Mouse (Mus musculus): ENCODE results near the gene Mpp4.

Mpp4 gene

GRCm38 (mm10) chr1:59167654-59168425 lies 4.7 kb upstream of the Mpp4 start:
- no peak for DNase-seq

DNA sequence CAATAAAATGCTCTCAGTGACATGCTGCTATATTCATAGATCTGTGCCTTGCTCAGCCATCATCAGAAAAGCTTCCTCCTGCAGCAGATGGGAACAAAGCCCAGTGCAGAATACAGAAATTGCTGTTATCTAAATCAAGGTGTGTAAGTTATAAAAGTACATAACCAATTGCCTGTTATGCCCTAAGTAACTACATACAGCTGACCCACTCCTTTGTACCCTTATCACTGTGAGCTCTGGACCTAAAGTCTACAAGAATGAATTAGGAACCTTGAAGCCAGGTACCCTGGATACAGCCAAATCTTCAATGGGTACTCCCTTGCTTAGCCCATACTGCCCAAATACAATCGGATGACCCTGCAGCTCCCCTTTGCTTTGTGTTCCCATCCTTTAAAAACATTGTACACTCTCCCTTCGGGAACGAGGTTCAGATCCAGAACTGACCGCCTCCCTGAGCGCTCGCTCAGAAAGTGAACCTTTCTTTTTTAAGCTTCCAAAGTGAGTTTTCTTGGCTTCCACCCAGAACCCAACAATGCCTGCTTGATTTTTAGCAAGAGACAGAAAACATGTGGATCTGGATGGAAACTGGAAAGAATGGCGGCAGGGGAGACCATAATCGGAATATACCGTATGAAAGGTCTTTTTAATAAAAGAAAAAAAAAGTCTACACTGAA lies 3.2 kb upstream of the Mpp4 start:
- DNase-seq = no peak

GRCm38 (mm10) chr1:59163918-59164317 lies 729 bp upstream of the Mpp4 start:
- DNase-seq = no peak

- DNase-seq = no peak
These were observed 722 bp downstream of the Mpp4 start for GRCm38 (mm10) chr1:59162309-59163024.

- DNase-seq = no peak
These were observed 1.8 kb downstream of the Mpp4 start for GRCm38 (mm10) chr1:59161396-59161795.

- DNase-seq = peak; percentile 35
These were observed 2.3 kb downstream of the Mpp4 start for GRCm38 (mm10) chr1:59160871-59161270.

- DNase-seq = no peak
These were observed 4.1 kb downstream of the Mpp4 start for GRCm38 (mm10) chr1:59159136-59159535.

GRCm38 (mm10) chr1:59158498-59158897 lies 4.7 kb downstream of the Mpp4 start:
- DNase-seq = no peak

- DNase-seq = no peak
These were observed 5.3 kb downstream of the Mpp4 start for GRCm38 (mm10) chr1:59157846-59158245.

- DNase-seq = no peak
These were observed 10.8 kb downstream of the Mpp4 start for GRCm38 (mm10) chr1:59152346-59152745.

- DNase-seq = no peak
These were observed 12.6 kb downstream of the Mpp4 start for GRCm38 (mm10) chr1:59150542-59150941.

DNA sequence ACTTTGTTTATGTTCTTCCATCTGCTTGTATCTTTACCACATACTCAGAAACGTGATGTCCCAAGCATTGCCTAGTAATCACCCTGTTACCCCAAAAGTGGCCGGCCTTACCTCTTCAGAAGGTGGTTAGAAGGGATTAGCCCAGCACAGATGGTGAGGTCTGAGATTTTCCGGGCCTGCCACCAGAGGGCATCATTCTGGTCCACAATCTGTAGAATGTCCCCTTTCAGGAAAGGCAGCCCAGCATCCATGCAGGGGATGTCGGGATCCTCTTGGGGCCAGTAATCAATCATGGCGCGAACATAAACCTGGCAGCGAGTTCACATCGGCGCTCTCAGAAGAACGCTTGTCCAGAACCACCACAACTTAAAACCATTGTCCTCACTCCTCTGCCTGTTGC lies 18.6 kb downstream of the Mpp4 start:
- peak; percentile 60 for DNase-seq

DNA sequence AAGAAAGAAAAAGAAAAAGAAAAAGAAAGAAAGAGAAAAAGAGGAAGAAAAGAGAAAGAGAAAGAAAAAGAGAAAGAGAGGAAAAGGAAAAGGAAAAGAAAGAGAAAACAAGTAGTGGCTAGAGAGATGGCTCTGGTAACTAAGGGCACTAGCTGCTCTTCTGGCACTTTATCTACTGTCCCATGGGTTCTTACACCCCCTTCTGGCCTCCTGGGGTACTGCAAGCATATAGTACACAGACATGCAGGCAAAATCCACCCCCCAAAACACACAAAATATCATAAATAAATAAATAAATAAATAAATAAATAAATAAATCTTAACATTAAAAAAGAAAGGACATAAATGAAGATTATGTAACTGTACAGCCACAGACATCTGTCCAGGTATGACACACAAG lies 20.4 kb downstream of the Mpp4 start:
- peak; percentile 82 for DNase-seq

- no peak for DNase-seq
These were observed 28.8 kb downstream of the Mpp4 start for GRCm38 (mm10) chr1:59134419-59134818.

DNA sequence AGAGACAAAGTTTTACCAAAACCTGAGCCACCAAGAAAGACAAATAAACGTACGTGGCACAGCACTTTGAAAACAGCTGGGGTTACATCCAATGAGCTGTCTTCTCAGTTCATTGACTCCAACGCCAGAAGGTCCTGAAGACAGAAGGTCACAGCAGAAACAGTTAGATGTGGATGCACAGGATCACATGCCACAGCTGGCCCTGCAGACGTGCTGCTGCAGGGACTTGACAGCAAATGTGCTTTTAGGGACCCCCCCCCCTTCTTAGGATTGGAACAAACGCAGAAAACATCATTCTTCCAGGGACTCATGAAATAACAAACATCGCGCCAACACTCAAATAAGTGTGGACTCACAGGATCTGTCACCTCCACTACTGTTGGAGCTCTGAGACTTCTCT lies 34.3 kb downstream of the Mpp4 start:
- no peak for DNase-seq

GRCm38 (mm10) chr1:59125558-59125957 lies 37.6 kb downstream of the Mpp4 start:
- no peak for DNase-seq

- peak; percentile 91 for DNase-seq
These were observed 43.3 kb downstream of the Mpp4 start, which contains the start of gene Tmem237 for GRCm38 (mm10) chr1:59119720-59120457. Gene Tmem237 (minus strand): TSS chr1:59120408.

GRCm38 (mm10) chr1:59110524-59110923 lies 52.7 kb downstream of the Mpp4 start:
- peak; percentile 36 for DNase-seq

- peak; percentile 37 for DNase-seq
These were observed 61.1 kb downstream of the Mpp4 start for GRCm38 (mm10) chr1:59102071-59102470.

GRCm38 (mm10) chr1:59101020-59101419 lies 62.2 kb downstream of the Mpp4 start:
- DNase-seq = no peak

- no peak for DNase-seq
These were observed 68.5 kb downstream of the Mpp4 start, which contains the start of gene C2cd6 for GRCm38 (mm10) chr1:59094705-59095104. Gene C2cd6 (minus strand): TSS chr1:59094900.
